Mouse (Mus musculus) liver, adult 2 months (tissue): ENCODE measurements around the gene Ispd. TPM values are rescaled to one million over a fixed set of nuclear protein-coding genes. Genes with fewer than 3 reads are reported as not detected.

Experiments
- DNase-seq: peaks from one replicate; pipeline ENCODE4 v3.0.0-alpha.2; 2011; ENCODE audit warnings: low read depth, low spot score; ENCODE audit errors: extremely low read depth
- H3K27ac ChIP-seq: fragments of 200-500 bp; replicated peaks from 2 replicates; pipeline ENCODE4 v1.5.1; 2012; ENCODE audit warnings: low read depth, mild to moderate bottlenecking, control low read depth, inconsistent platforms, low read length; ENCODE audit not compliant: insufficient read depth
- H3K27me3 ChIP-seq: fragments of 200-500 bp; 2 replicates; pipeline ENCODE4 v1.6.1; 2012; ENCODE audit warnings: mild to moderate bottlenecking, moderate library complexity, low read length, inconsistent platforms; ENCODE audit not compliant: control insufficient read depth, insufficient read depth
- H3K36me3 ChIP-seq: fragments of 200-500 bp; 2 replicates; pipeline ENCODE4 v1.6.1; 2012; ENCODE audit warnings: low read length, inconsistent platforms; ENCODE audit not compliant: control insufficient read depth, insufficient read depth
- H3K4me1 ChIP-seq: fragments of 200-500 bp; 2 replicates; pipeline ENCODE4 v1.6.1; 2011; ENCODE audit warnings: low read length; ENCODE audit not compliant: control insufficient read depth, insufficient read depth
- H3K4me3 ChIP-seq: fragments of 200-500 bp; 2 replicates; pipeline ENCODE4 v1.5.1; 2011; ENCODE audit warnings: low read depth, mild to moderate bottlenecking, control low read depth, low read length, moderate library complexity; ENCODE audit not compliant: insufficient read depth
- H3K79me2 ChIP-seq: fragments of 200-500 bp; 2 replicates; pipeline ENCODE4 v1.6.1; 2012; ENCODE audit warnings: inconsistent platforms, mild to moderate bottlenecking, low read length, moderate library complexity; ENCODE audit not compliant: control insufficient read depth, insufficient read depth
- H3K9ac ChIP-seq: fragments of 200-500 bp; 2 replicates; pipeline ENCODE4 v1.6.1; 2012; ENCODE audit warnings: low read depth, mild to moderate bottlenecking, control low read depth, inconsistent platforms, low read length
- CTCF ChIP-seq: fragments of 200-500 bp; IDR thresholded peaks from 2 replicates; pipeline ENCODE4 v1.5.1; 2011; ENCODE audit warnings: low read depth, low read length, control low read depth
- POLR2A ChIP-seq: fragments of 200-500 bp; IDR thresholded peaks from 2 replicates; pipeline ENCODE4 v1.6.1; 2011; ENCODE audit warnings: low read length, control low read depth; ENCODE audit not compliant: insufficient read depth; ENCODE audit errors: extremely low read depth
- WGBS: fragments of 180-500 bp; shearing (Covaris S2); methylation state at CpG from one replicate; pipeline ENCODE4 v1.1.7; 2018; 5-methylcytosine and 5-hydroxymethylcytosine counted together
- polyA plus RNA-seq: library from polyadenylated mRNA; depleted of rRNA; stranded (reverse); fragments of >200 nt; gene quantifications from 2 replicates; pipeline ENCODE4 v1.2.3, GENCODE M21; 2012
- total RNA-seq: library from RNA; depleted of rRNA; stranded (reverse); fragments of >200 nt; gene quantifications from 2 replicates; pipeline ENCODE4 v1.2.3, GENCODE M21; 2014

Ispd gene
- total and polyA plus RNA-seq, 2 experiments, result 1.2 to 3.6 TPM

- no peak for DNase-seq
- WGBS, result 86% methylated on average over 4 of the region's 4 CpGs
- Histone ChIP-seq H3K4me3 (no peak overlapping the region), H3K4me1 (no peaks in the 10 kb centered on the region), H3K79me2 (no peaks in the 10 kb centered on the region), H3K9ac (no peak overlapping the region), H3K27ac (no peak overlapping the region), H3K36me3 (no peaks in the 10 kb centered on the region), H3K27me3 (no peaks in the 10 kb centered on the region)
- TF ChIP-seq POLR2A, result no peak
- no peak for TF ChIP-seq CTCF
Measured at GRCm38 (mm10) chr12:36531421-36532072, 150.3 kb downstream of the Ispd start.

GRCm38 (mm10) chr12:36532525-36532924 is 151.3 kb downstream of the Ispd start:
- Histone ChIP-seq H3K27ac (no peak overlapping the region), H3K4me3 (no peak overlapping the region), H3K27me3 (no peaks in the 10 kb centered on the region), H3K36me3 (no peaks in the 10 kb centered on the region), H3K9ac (no peak overlapping the region), H3K79me2 (no peaks in the 10 kb centered on the region), H3K4me1 (no peaks in the 10 kb centered on the region)
- DNase-seq, result no peak
- WGBS, result 86% methylated on average over 3 of the region's 3 CpGs
- TF ChIP-seq POLR2A, result no peak
- TF ChIP-seq CTCF, result no peak

GRCm38 (mm10) chr12:36533160-36533900 is 152.1 kb downstream of the Ispd start:
- TF ChIP-seq POLR2A (no peak), CTCF (no peak)
- WGBS, result 93% methylated on average over 2 of the region's 2 CpGs
- H3K36me3 ChIP-seq, result no peaks in the 10 kb centered on the region
- H3K4me1 ChIP-seq, result no peaks in the 10 kb centered on the region
- no peaks in the 10 kb centered on the region for H3K27me3 ChIP-seq
- H3K4me3 ChIP-seq, result no peak overlapping the region
- H3K79me2 ChIP-seq, result no peaks in the 10 kb centered on the region
- no peak overlapping the region for H3K9ac ChIP-seq
- DNase-seq, result no peak
- no peak overlapping the region for H3K27ac ChIP-seq

GRCm38 (mm10) chr12:36534589-36534988 is 153.3 kb downstream of the Ispd start:
- H3K36me3 ChIP-seq, result no peaks in the 10 kb centered on the region
- H3K9ac ChIP-seq, result no peak overlapping the region
- no peaks in the 10 kb centered on the region for H3K27me3 ChIP-seq
- H3K79me2 ChIP-seq, result no peaks in the 10 kb centered on the region
- H3K4me1 ChIP-seq, result no peaks in the 10 kb centered on the region
- H3K27ac ChIP-seq, result no peak overlapping the region
- WGBS, result 76% methylated on average over 5 of the region's 5 CpGs
- H3K4me3 ChIP-seq, result no peak overlapping the region
- no peak for DNase-seq
- TF ChIP-seq CTCF, result no peak
- TF ChIP-seq POLR2A, result no peak

- no peak overlapping the region for H3K4me3 ChIP-seq
- no peaks in the 10 kb centered on the region for H3K79me2 ChIP-seq
- no peaks in the 10 kb centered on the region for H3K27me3 ChIP-seq
- no peaks in the 10 kb centered on the region for H3K4me1 ChIP-seq
- no peak overlapping the region for H3K9ac ChIP-seq
- no peak overlapping the region for H3K27ac ChIP-seq
- DNase-seq, result no peak
- no peak for TF ChIP-seq CTCF
- TF ChIP-seq POLR2A, result no peak
- no peaks in the 10 kb centered on the region for H3K36me3 ChIP-seq
Measured at GRCm38 (mm10) chr12:36545318-36545717, 164.1 kb downstream of the Ispd start.

GRCm38 (mm10) chr12:36549474-36549873 is 168.2 kb downstream of the Ispd start:
- no peaks in the 10 kb centered on the region for H3K36me3 ChIP-seq
- 95% methylated on average over 9 of the region's 9 CpGs for WGBS
- no peak overlapping the region for H3K4me3 ChIP-seq
- no peak overlapping the region for H3K27ac ChIP-seq
- no peak for DNase-seq
- H3K4me1 ChIP-seq, result no peaks in the 10 kb centered on the region
- H3K79me2 ChIP-seq, result no peaks in the 10 kb centered on the region
- TF ChIP-seq CTCF (no peak), POLR2A (no peak)
- H3K27me3 ChIP-seq, result no peaks in the 10 kb centered on the region
- H3K9ac ChIP-seq, result no peak overlapping the region
